Mouse (Mus musculus) embryonic facial prominence, embryonic 11.5 days (tissue): ENCODE results near the gene Bcl11b. TPM values are rescaled to one million over a fixed set of nuclear protein-coding genes. Genes with fewer than 3 reads are reported as not detected.

Experiments used
- ATAC-seq: fragments of 200-750 bp; cut with Nextera tagmentation; replicated peaks from 2 replicates; pipeline ENCODE4 v1.8.0; 2017; ENCODE audit warnings: low read depth; ENCODE audit not compliant: insufficient number of reproducible peaks, low FRiP score, low TSS enrichment
- DNase-seq: peaks from one replicate; pipeline ENCODE4 v3.0.0-alpha.2; 2015; ENCODE audit warnings: low spot score
- H3K27ac ChIP-seq: fragments of 300-500 bp; sonication (generic); replicated peaks from 2 replicates; pipeline ENCODE4 v1.5.1; 2014; ENCODE audit warnings: mild to moderate bottlenecking, low read depth, low read length, control low read depth
- H3K27me3 ChIP-seq: fragments of 300-500 bp; sonication (generic); 2 replicates; pipeline ENCODE4 v1.6.1; 2014; ENCODE audit warnings: mild to moderate bottlenecking, low read length, moderate library complexity, mixed read lengths; ENCODE audit not compliant: control insufficient read depth, insufficient read depth
- H3K36me3 ChIP-seq: fragments of 300-500 bp; sonication (generic); replicated peaks from 2 replicates; pipeline ENCODE4 v1.6.1; 2014; ENCODE audit warnings: low read depth, mild to moderate bottlenecking, low read length, moderate library complexity, mixed read lengths; ENCODE audit not compliant: control insufficient read depth, insufficient read depth
- H3K4me1 ChIP-seq: fragments of 300-500 bp; sonication (generic); 2 replicates; pipeline ENCODE4 v1.6.1; 2014; ENCODE audit warnings: low read length, mixed read lengths; ENCODE audit not compliant: control insufficient read depth, insufficient read depth
- H3K4me2 ChIP-seq: fragments of 300-500 bp; sonication (generic); 2 replicates; pipeline ENCODE4 v1.6.1; 2014; ENCODE audit warnings: low read depth, mild to moderate bottlenecking, control low read depth, low read length, moderate library complexity
- H3K4me3 ChIP-seq: fragments of 300-500 bp; sonication (generic); 2 replicates; pipeline ENCODE4 v1.5.1; 2014; ENCODE audit warnings: low read depth, low read length, control low read depth
- H3K9ac ChIP-seq: fragments of 300-500 bp; sonication (generic); replicated peaks from 2 replicates; pipeline ENCODE4 v1.6.1; 2014; ENCODE audit warnings: mild to moderate bottlenecking, control low read depth, low read length
- H3K9me3 ChIP-seq: fragments of 300-500 bp; sonication (generic); replicated peaks from 2 replicates; pipeline ENCODE4 v1.6.1; 2016; ENCODE audit warnings: mild to moderate bottlenecking, low read length, inconsistent platforms, mixed read lengths; ENCODE audit not compliant: control insufficient read depth
- WGBS: fragments of 180-500 bp; shearing (Covaris S2); extraction: QIAGEN DNeasy Blood & Tissue Kit; methylation state at CpG from one replicate; pipeline ENCODE4 v1.1.7; 2014; 5-methylcytosine and 5-hydroxymethylcytosine counted together
- polyA plus RNA-seq: library from polyadenylated mRNA; unstranded; fragments of >200 nt; fragmentation: Nextera tagmentation; extraction: Ambion mirVana; gene quantifications from 2 replicates; pipeline ENCODE4 v1.2.1, GENCODE M21; 2014

Gene Bcl11b
- polyA plus RNA-seq, 1 experiment from 2014 or later, result 14.8 TPM

DNA sequence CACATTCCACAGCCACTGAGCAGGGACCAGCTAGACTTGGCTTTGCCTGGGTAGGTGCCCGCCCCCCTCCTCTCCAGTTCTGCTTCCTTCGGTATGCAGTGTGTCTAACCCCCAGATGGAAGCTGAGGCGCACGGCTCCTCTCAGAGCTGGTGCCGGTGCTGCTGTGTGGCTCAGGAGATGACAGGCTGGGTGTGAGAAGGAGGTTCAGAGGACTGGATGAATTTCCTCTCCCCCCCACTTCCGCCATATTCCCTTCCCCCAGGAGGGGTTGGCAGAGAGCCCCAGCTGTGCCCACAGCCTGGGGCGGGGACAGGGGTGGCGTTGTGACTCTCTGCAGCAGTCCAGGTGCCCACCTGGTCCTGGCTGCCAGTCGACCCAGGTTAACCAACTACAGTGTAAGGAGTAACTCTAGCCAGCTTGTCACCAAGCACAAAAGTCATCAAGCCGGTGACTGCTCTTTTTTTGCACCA is 75.4 kb downstream of the Bcl11b start:
- Histone ChIP-seq H3K27me3 (no peaks in the 10 kb centered on the region), H3K9ac (no peak overlapping the region), H3K9me3 (no peaks in the 10 kb centered on the region), H3K4me2 (no peak overlapping the region), H3K4me3 (no peak overlapping the region), H3K4me1 (peaks cover 8% of the 10 kb centered on the region; the same call in 1 of the 2 replicates), H3K27ac (no peak overlapping the region), H3K36me3 (no peaks in the 10 kb centered on the region)
- peak; percentile 48; the same call in 1 of the 2 replicates for ATAC-seq
- whole genome bisulfite sequencing, result 57% methylated on average over 10 of the region's 10 CpGs
- DNase-seq, result no peak

DNA sequence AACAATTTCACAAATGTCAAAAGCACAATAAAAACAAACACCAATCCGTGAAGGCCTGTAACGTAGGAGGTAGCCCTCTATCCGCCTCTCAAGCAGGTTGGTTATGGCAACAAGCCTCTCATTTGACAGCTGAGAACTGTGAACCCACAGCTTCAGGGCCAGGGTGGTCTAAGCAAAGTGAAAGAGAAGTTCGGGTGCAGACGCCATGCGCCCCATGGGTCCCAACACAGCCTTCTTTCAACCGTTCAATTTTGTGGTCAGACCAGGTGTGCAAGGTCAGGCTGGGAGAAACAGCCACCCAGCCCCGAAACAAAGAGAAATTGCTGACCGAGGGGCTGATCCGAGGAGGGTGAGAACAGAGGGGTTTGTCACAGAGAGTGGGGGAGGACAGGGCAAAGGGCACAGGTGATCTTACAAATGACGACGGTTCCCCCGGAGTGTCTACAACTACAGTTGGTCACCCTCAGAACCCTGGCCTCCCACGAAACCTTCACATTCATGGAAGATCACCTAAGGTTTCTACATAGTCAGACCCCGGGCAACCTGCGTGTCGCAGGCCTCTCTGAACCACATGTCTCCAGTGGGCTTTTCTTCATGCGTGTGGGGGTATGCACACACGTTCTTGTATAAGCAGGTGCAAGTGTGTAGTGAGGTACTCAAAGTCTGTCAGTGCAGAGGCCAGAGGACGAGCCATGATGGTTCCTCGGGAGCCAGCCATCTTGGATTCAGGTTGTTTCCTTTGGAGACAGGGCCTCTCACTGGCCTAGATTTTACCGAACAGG is 77.1 kb downstream of the Bcl11b start:
- H3K9ac ChIP-seq, result no peak overlapping the region
- H3K27ac ChIP-seq, result no peak overlapping the region
- no peak overlapping the region for H3K4me3 ChIP-seq
- DNase-seq (no peak), ATAC-seq (no peak)
- H3K4me1 ChIP-seq, result peaks cover 8% of the 10 kb centered on the region; the same call in 1 of the 2 replicates
- H3K27me3 ChIP-seq, result no peaks in the 10 kb centered on the region
- 86% methylated on average over 22 of the region's 22 CpGs for WGBS
- H3K9me3 ChIP-seq, result no peaks in the 10 kb centered on the region
- no peaks in the 10 kb centered on the region for H3K36me3 ChIP-seq
- H3K4me2 ChIP-seq, result no peak overlapping the region

GRCm38 (mm10) chr12:107924696-107925095 is 78.7 kb downstream of the Bcl11b start:
- Histone ChIP-seq H3K36me3 (no peaks in the 10 kb centered on the region), H3K9me3 (no peaks in the 10 kb centered on the region), H3K4me2 (no peak overlapping the region), H3K4me1 (0 out of 2 replicates have a peak, but pooled peaks cover 2% of the 10 kb centered on the region), H3K27ac (no peak overlapping the region), H3K9ac (no peak overlapping the region), H3K27me3 (no peaks in the 10 kb centered on the region), H3K4me3 (no peak overlapping the region)
- 84% methylated on average over 4 of the region's 4 CpGs for WGBS
- no peak for ATAC-seq
- DNase-seq, result no peak

DNA sequence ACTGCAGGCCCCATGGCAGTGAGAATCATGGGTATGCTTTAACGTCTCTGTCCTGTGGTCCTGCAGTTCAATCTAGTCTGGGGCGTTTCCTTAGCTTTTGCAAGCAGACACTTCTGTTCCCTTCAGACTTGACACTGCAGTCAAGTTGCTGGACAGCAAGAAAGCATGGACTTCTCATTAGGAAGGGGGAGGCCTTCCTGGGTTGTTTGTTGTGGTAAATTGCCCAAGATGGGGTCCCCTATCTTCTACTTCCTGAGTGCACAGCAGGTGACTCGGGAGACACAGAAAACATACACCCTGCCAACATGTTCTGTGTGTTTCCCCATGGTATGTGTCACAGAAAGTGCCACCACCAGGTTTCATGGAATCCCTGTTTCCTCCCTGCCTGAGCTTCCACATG is 79.4 kb downstream of the Bcl11b start:
- 0 out of 2 replicates have a peak, but pooled peaks cover 2% of the 10 kb centered on the region for H3K4me1 ChIP-seq

GRCm38 (mm10) chr12:107922180-107922579 is 81.2 kb downstream of the Bcl11b start:
- ATAC-seq (no peak), DNase-seq (no peak)
- WGBS, result 94% methylated on average over 7 of the region's 7 CpGs
- H3K9ac ChIP-seq, result no peak overlapping the region
- H3K4me3 ChIP-seq, result no peak overlapping the region
- no peaks in the 10 kb centered on the region for H3K4me1 ChIP-seq
- no peak overlapping the region for H3K4me2 ChIP-seq
- H3K27ac ChIP-seq, result no peak overlapping the region
- peaks cover 4% of the 10 kb centered on the region for H3K36me3 ChIP-seq
- no peaks in the 10 kb centered on the region; the same call in 1 of the 2 replicates for H3K9me3 ChIP-seq
- H3K27me3 ChIP-seq, result no peaks in the 10 kb centered on the region

More for the DNA sequence above, 79.4 kb downstream of the Bcl11b start:
- 61% methylated on average over 3 of the region's 3 CpGs for WGBS
- H3K27me3 ChIP-seq, result no peaks in the 10 kb centered on the region
- H3K4me3 ChIP-seq, result no peak overlapping the region
- no peaks in the 10 kb centered on the region for H3K36me3 ChIP-seq
- no peak overlapping the region for H3K4me2 ChIP-seq
- DNase-seq, result no peak
- no peak for ATAC-seq
- no peak overlapping the region for H3K27ac ChIP-seq
- no peak overlapping the region for H3K9ac ChIP-seq
- no peaks in the 10 kb centered on the region for H3K9me3 ChIP-seq

DNA sequence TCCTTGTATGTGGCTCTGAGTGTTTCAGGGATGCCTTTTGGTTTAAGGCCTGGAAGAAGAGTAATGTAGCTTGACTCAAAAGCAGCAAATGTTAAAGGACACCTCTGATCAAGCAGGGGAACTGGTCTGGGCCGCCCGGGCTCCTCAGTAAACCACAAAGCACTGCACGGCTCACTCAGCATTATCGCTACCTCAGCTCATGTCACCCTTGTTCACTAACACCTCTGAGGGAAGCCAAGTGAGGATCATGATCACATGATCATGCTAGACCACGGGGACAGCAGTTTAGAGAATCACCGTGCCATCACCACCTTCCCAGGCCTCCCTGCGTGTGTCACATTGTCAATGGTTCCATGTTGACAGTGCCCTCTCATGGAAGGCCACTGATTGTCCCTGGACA is 81.8 kb downstream of the Bcl11b start:
- Histone ChIP-seq H3K27me3 (no peaks in the 10 kb centered on the region), H3K27ac (no peak overlapping the region), H3K9me3 (peaks cover 5% of the 10 kb centered on the region), H3K36me3 (peaks cover 10% of the 10 kb centered on the region), H3K4me2 (no peak overlapping the region), H3K9ac (no peak overlapping the region), H3K4me1 (no peaks in the 10 kb centered on the region), H3K4me3 (no peak overlapping the region)
- 84% methylated on average over 7 of the region's 7 CpGs for WGBS
- DNase-seq (no peak), ATAC-seq (no peak)

GRCm38 (mm10) chr12:107921154-107921553 is 82.2 kb downstream of the Bcl11b start:
- Histone ChIP-seq H3K36me3 (peaks cover 14% of the 10 kb centered on the region), H3K9me3 (peaks cover 9% of the 10 kb centered on the region), H3K4me2 (no peak overlapping the region), H3K9ac (no peak overlapping the region), H3K27me3 (no peaks in the 10 kb centered on the region), H3K4me1 (no peaks in the 10 kb centered on the region), H3K27ac (no peak overlapping the region), H3K4me3 (no peak overlapping the region)
- DNase-seq (no peak), ATAC-seq (no peak)
- 69% methylated on average over 6 of the region's 6 CpGs for WGBS

GRCm38 (mm10) chr12:107920716-107921115 is 82.7 kb downstream of the Bcl11b start:
- no peaks in the 10 kb centered on the region for H3K4me1 ChIP-seq
- H3K4me2 ChIP-seq, result no peak overlapping the region
- WGBS, result 83% methylated on average over 13 of the region's 13 CpGs
- peaks cover 19% of the 10 kb centered on the region for H3K36me3 ChIP-seq
- H3K4me3 ChIP-seq, result no peak overlapping the region
- no peak overlapping the region for H3K9ac ChIP-seq
- no peaks in the 10 kb centered on the region for H3K27me3 ChIP-seq
- no peak for ATAC-seq
- DNase-seq, result no peak
- H3K9me3 ChIP-seq, result peaks cover 10% of the 10 kb centered on the region
- H3K27ac ChIP-seq, result no peak overlapping the region
